Mouse (Mus musculus): Measurements from ENCODE around the gene Notch1.

- TF ChIP-seq CTCF (IDR thresholded peaks at IDR 0.05; ENCODE audit: extremely low read depth, insufficient read depth, low read length) (no peak), POLR2A (IDR thresholded peaks at IDR 0.05; ENCODE audit: extremely low read depth, insufficient read depth, low read length) (no peak)
Measured at GRCm38 (mm10) chr2:26462980-26463379, 53.5 kb downstream of the Notch1 start.

Data from cortical plate, adult 2 months (tissue).